Mouse (Mus musculus) heart, adult 2 months (tissue): ENCODE data around the gene Nos1.

Experiments
- CTCF ChIP-seq: fragments of 200-600 bp; IDR thresholded peaks from 2 replicates; pipeline ENCODE4 v1.8.1; 2022; ENCODE audit warnings: antibody characterized with exemption, mild to moderate bottlenecking, moderate library complexity
- EP300 ChIP-seq: fragments of 200-500 bp; IDR thresholded peaks from 2 replicates; pipeline ENCODE4 v1.6.1; 2011; ENCODE audit warnings: low read depth, low read length, control low read depth; ENCODE audit not compliant: insufficient read depth
- POLR2A ChIP-seq: fragments of 200-500 bp; IDR thresholded peaks from 2 replicates; pipeline ENCODE4 v1.6.1; 2011; ENCODE audit warnings: mild to moderate bottlenecking, low read depth, low read length, control low read depth; ENCODE audit not compliant: insufficient read depth

- no peak for TF ChIP-seq CTCF
- no peak for TF ChIP-seq EP300
- no peak for TF ChIP-seq POLR2A
Observed at GRCm38 (mm10) chr5:117803551-117803950, 22.7 kb downstream of the Nos1 start.
